Mouse (Mus musculus): ENCODE measurements at regions not wholly inside any gene's neighbourhood (a gene's known extent, or its start where the extent isn't known, plus 50 kb on each side); places are given as distances from the start of the nearest gene placed in this dataset.
A peak's percentile ranks its signal among the peaks of the same experiment; 100 is the strongest.

- Histone ChIP-seq H3K27ac (ENCODE audit: low read depth) (no peak overlapping the region), H3K9ac (no peak overlapping the region), H3K36me3 (ENCODE audit: insufficient read depth) (no peaks in the 10 kb centered on the region), H3K9me3 (ENCODE audit: low read depth, low read length) (no peaks in the 10 kb centered on the region), H3K27me3 (ENCODE audit: insufficient read depth, low read length) (no peaks in the 10 kb centered on the region), H3K4me1 (ENCODE audit: insufficient read depth) (no peaks in the 10 kb centered on the region), H3K4me3 (ENCODE audit: low read depth, low read length) (no peak overlapping the region), H3K4me2 (no peak overlapping the region)
- TF ChIP-seq CTCF (IDR thresholded peaks at IDR 0.05; ENCODE audit: low read depth): no peak
- 62% methylated on average over 7 of the region's 7 CpGs for WGBS
- DNase-seq: no peak
- ATAC-seq (ENCODE audit: insufficient read depth): no peak
Measured at GRCm38 (mm10) chr12:27018366-27018765, 324.0 kb downstream of the Sox11 start.

GRCm38 (mm10) chr12:26999287-26999686, 343.1 kb downstream of the Sox11 start:
- Histone ChIP-seq H3K36me3 (ENCODE audit: insufficient read depth) (no peaks in the 10 kb centered on the region), H3K4me3 (ENCODE audit: low read depth, low read length) (no peak overlapping the region), H3K9ac (no peak overlapping the region), H3K4me1 (ENCODE audit: insufficient read depth) (no peaks in the 10 kb centered on the region), H3K27me3 (ENCODE audit: insufficient read depth, low read length) (no peaks in the 10 kb centered on the region), H3K27ac (ENCODE audit: low read depth) (no peak overlapping the region), H3K9me3 (ENCODE audit: low read depth, low read length) (no peaks in the 10 kb centered on the region), H3K4me2 (no peak overlapping the region)
- DNase-seq (no peak), ATAC-seq (ENCODE audit: insufficient read depth) (no peak)
- TF ChIP-seq CTCF (IDR thresholded peaks at IDR 0.05; ENCODE audit: low read depth): no peak

- 61% methylated on average over 8 of the region's 8 CpGs for WGBS
- Histone ChIP-seq H3K27ac (ENCODE audit: low read depth) (no peak overlapping the region), H3K4me2 (no peak overlapping the region), H3K36me3 (ENCODE audit: insufficient read depth) (no peaks in the 10 kb centered on the region), H3K9me3 (ENCODE audit: low read depth, low read length) (no peaks in the 10 kb centered on the region), H3K9ac (no peak overlapping the region), H3K4me1 (ENCODE audit: insufficient read depth) (no peaks in the 10 kb centered on the region), H3K27me3 (ENCODE audit: insufficient read depth, low read length) (no peaks in the 10 kb centered on the region), H3K4me3 (ENCODE audit: low read depth, low read length) (no peak overlapping the region)
- DNase-seq (no peak), ATAC-seq (ENCODE audit: insufficient read depth) (no peak)
- TF ChIP-seq CTCF (IDR thresholded peaks at IDR 0.05; ENCODE audit: low read depth): no peak
Measured at GRCm38 (mm10) chr12:26976284-26977065, 365.9 kb downstream of the Sox11 start.

- Histone ChIP-seq H3K36me3 (ENCODE audit: insufficient read depth) (no peaks in the 10 kb centered on the region), H3K4me3 (ENCODE audit: low read depth, low read length) (no peak overlapping the region), H3K27ac (ENCODE audit: low read depth) (no peak overlapping the region), H3K9ac (no peak overlapping the region), H3K9me3 (ENCODE audit: low read depth, low read length) (no peaks in the 10 kb centered on the region), H3K4me1 (ENCODE audit: insufficient read depth) (no peaks in the 10 kb centered on the region), H3K27me3 (ENCODE audit: insufficient read depth, low read length) (no peaks in the 10 kb centered on the region), H3K4me2 (no peak overlapping the region)
- WGBS: 48% methylated on average over 4 of the region's 4 CpGs
- TF ChIP-seq CTCF (IDR thresholded peaks at IDR 0.05; ENCODE audit: low read depth): no peak
- DNase-seq (no peak), ATAC-seq (ENCODE audit: insufficient read depth) (no peak)
Measured at GRCm38 (mm10) chr12:26972495-26973113, 369.8 kb downstream of the Sox11 start.

GRCm38 (mm10) chr12:26967018-26967737, 375.2 kb downstream of the Sox11 start:
- H3K9me3 ChIP-seq (ENCODE audit: low read depth, low read length): no peaks in the 10 kb centered on the region
- H3K27me3 ChIP-seq (ENCODE audit: insufficient read depth, low read length): no peaks in the 10 kb centered on the region
- no peak overlapping the region for H3K4me3 ChIP-seq (ENCODE audit: low read depth, low read length)
- no peaks in the 10 kb centered on the region for H3K36me3 ChIP-seq (ENCODE audit: insufficient read depth)
- H3K27ac ChIP-seq (ENCODE audit: low read depth): peak overlapping the region; percentile 27; the same call in 1 of the 2 replicates
- no peak for TF ChIP-seq CTCF (IDR thresholded peaks at IDR 0.05; ENCODE audit: low read depth)
- no peak overlapping the region for H3K9ac ChIP-seq
- ATAC-seq (ENCODE audit: insufficient read depth): peak; percentile 58
- WGBS: 31% methylated on average over 16 of the region's 16 CpGs
- H3K4me2 ChIP-seq: peak overlapping the region; percentile 32; the same call in 1 of the 2 replicates
- H3K4me1 ChIP-seq (ENCODE audit: insufficient read depth): no peaks in the 10 kb centered on the region
- peak; percentile 36 for DNase-seq

GRCm38 (mm10) chr12:26963917-26964316, 378.5 kb downstream of the Sox11 start:
- no peak for DNase-seq
- no peak overlapping the region for H3K4me2 ChIP-seq
- H3K27ac ChIP-seq (ENCODE audit: low read depth): no peak overlapping the region
- no peak overlapping the region for H3K4me3 ChIP-seq (ENCODE audit: low read depth, low read length)
- ATAC-seq (ENCODE audit: insufficient read depth): no peak
- TF ChIP-seq CTCF (IDR thresholded peaks at IDR 0.05; ENCODE audit: low read depth): no peak
- no peaks in the 10 kb centered on the region for H3K27me3 ChIP-seq (ENCODE audit: insufficient read depth, low read length)
- H3K36me3 ChIP-seq (ENCODE audit: insufficient read depth): no peaks in the 10 kb centered on the region
- H3K4me1 ChIP-seq (ENCODE audit: insufficient read depth): no peaks in the 10 kb centered on the region
- no peaks in the 10 kb centered on the region for H3K9me3 ChIP-seq (ENCODE audit: low read depth, low read length)
- no peak overlapping the region for H3K9ac ChIP-seq

GRCm38 (mm10) chr12:26939831-26940230, 402.5 kb downstream of the Sox11 start:
- WGBS: 67% methylated on average over 2 of the region's 2 CpGs
- no peak for ATAC-seq (ENCODE audit: insufficient read depth)
- Histone ChIP-seq H3K9ac (no peak overlapping the region), H3K27me3 (ENCODE audit: insufficient read depth, low read length) (no peaks in the 10 kb centered on the region), H3K9me3 (ENCODE audit: low read depth, low read length) (peaks cover 5% of the 10 kb centered on the region; the same call in 1 of the 2 replicates), H3K27ac (ENCODE audit: low read depth) (no peak overlapping the region), H3K4me1 (ENCODE audit: insufficient read depth) (no peaks in the 10 kb centered on the region; the same call in 1 of the 2 replicates), H3K4me2 (no peak overlapping the region), H3K4me3 (ENCODE audit: low read depth, low read length) (no peak overlapping the region), H3K36me3 (ENCODE audit: insufficient read depth) (no peaks in the 10 kb centered on the region)
- no peak for DNase-seq
- no peak for TF ChIP-seq CTCF (IDR thresholded peaks at IDR 0.05; ENCODE audit: low read depth)

Measured in lung, embryonic 14.5 days (tissue).